ENCODE assay signal across 9 mouse cellular contexts in genomic region chrX:120290900-120291280, GRCm38 (mm10). TPM values are rescaled to one million over a fixed set of nuclear protein-coding genes. Genes with fewer than 3 reads are reported as not detected.
DNase-seq lines count a peak whose midpoint lies in the region; ATAC-seq and TF ChIP-seq lines count a peak whose summit lies in the region.
"Had no signal": no experiment of that assay in that cellular context is flagged by ENCODE, and none has a peak within 500 bp of the region (broad histone marks: within the 10 kb centered on the region; RNA-seq: fewer than 3 reads in every experiment).

No protein-coding gene starts in this region.

- no peak for TF ChIP-seq POLR2A in limb, embryonic 14.5 days (IDR thresholded peaks at IDR 0.05; ENCODE audit: borderline replicate concordance, extremely low read depth, insufficient read depth, insufficient read length)

- H3K9ac ChIP-seq in limb, embryonic 14.5 days (ENCODE audit: low read depth, low read length, severe bottlenecking): peak overlapping the region; percentile 41
- peak overlapping the region; percentile 62 for H3K9ac ChIP-seq in stomach, embryonic 16.5 days (ENCODE audit: low read length)

- DNase-seq in gastrocnemius, adult 2 months: no peak
- no peak for DNase-seq in gastrocnemius, postnatal 10 days
- DNase-seq in right cerebral cortex, postnatal 14 days: peak; percentile 12
- no peak for DNase-seq in right cerebral cortex, adult 2 months (ENCODE audit: low spot score in 2 of 2)
- no peak for DNase-seq in limb, embryonic 14.5 days (ENCODE audit: low spot score)
- DNase-seq in gastrocnemius, postnatal 25 days: no peak
- DNase-seq in urinary bladder, postnatal 10 days (ENCODE audit: low spot score): no peak

- H3K9me3 ChIP-seq in limb, embryonic 14.5 days (ENCODE audit: control insufficient read depth, low read length): no peaks in the 10 kb centered on the region
- H3K9me3 ChIP-seq in stomach, embryonic 16.5 days (replicated peaks; ENCODE audit: control insufficient read depth, low read length): no peaks in the 10 kb centered on the region

- intact Hi-C loops in gastrocnemius, adult 2 months (cut with DNase I): no loop called here

- no peaks in the 10 kb centered on the region for H3K36me3 ChIP-seq in limb, embryonic 14.5 days (ENCODE audit: control insufficient read depth, insufficient read depth, low read length)
- no peaks in the 10 kb centered on the region for H3K36me3 ChIP-seq in stomach, embryonic 16.5 days (ENCODE audit: control insufficient read depth, insufficient read depth, low read length)

- H3K4me2 ChIP-seq in limb, embryonic 14.5 days (replicated peaks; ENCODE audit: low read depth, low read length, severe bottlenecking): peak overlapping the region; percentile 59
- H3K4me2 ChIP-seq in stomach, embryonic 16.5 days (ENCODE audit: low read depth, low read length): peak overlapping the region; percentile 64

- TF ChIP-seq CTCF in gastrocnemius, adult 2 months (IDR thresholded peaks at IDR 0.05): no peak

- no peaks in the 10 kb centered on the region for H3K27me3 ChIP-seq in limb, embryonic 14.5 days (ENCODE audit: control insufficient read depth, insufficient read depth, low read length)
- no peaks in the 10 kb centered on the region for H3K27me3 ChIP-seq in stomach, embryonic 16.5 days (ENCODE audit: control insufficient read depth, insufficient read depth, low read length)

- ATAC-seq in limb, embryonic 14.5 days (ENCODE audit: low FRiP score, low read depth): no peak
- no peak for ATAC-seq in stomach, embryonic 16.5 days (ENCODE audit: insufficient read depth, low FRiP score)

- peak overlapping the region; percentile 73 for H3K4me3 ChIP-seq in gastrocnemius, adult 2 months
- H3K4me3 ChIP-seq in limb, embryonic 14.5 days (replicated peaks; ENCODE audit: low read length): peak overlapping the region; percentile 45
- peak overlapping the region; percentile 52 for H3K4me3 ChIP-seq in stomach, embryonic 16.5 days (replicated peaks; ENCODE audit: low read length)

- H3K4me1 ChIP-seq in limb, embryonic 14.5 days (ENCODE audit: control insufficient read depth, insufficient read depth, low read length): no peaks in the 10 kb centered on the region
- no peaks in the 10 kb centered on the region for H3K4me1 ChIP-seq in stomach, embryonic 16.5 days (ENCODE audit: control insufficient read depth, insufficient read depth, low read length)

- no peak overlapping the region for H3K27ac ChIP-seq in gastrocnemius, adult 2 months
- no peak overlapping the region for H3K27ac ChIP-seq in limb, embryonic 14.5 days (replicated peaks; ENCODE audit: low read depth, low read length)
- no peak overlapping the region for H3K27ac ChIP-seq in stomach, embryonic 16.5 days (ENCODE audit: low read length)

- WGBS in limb, embryonic 14.5 days: 15% methylated on average over 18 of the region's 18 CpGs
- 9% methylated on average over 18 of the region's 18 CpGs for WGBS in stomach, embryonic 16.5 days

RNA-seq across cellular contexts. Expression of gene Pcdh11x, which starts 0.8 kb away (rescaled TPM):
- total RNA-seq in gastrocnemius, adult 2 months (2021): under 1 TPM; 0.13 to 0.36 TPM
- total RNA-seq in gastrocnemius, postnatal 10 days (2021): under 1 TPM; 0.40 to 0.63 TPM
- polyA plus RNA-seq in limb, embryonic 14.5 days (2012; rRNA removed): 2.2 and 4.1 TPM in 2 replicates
- polyA plus RNA-seq in limb, embryonic 14.5 days (2014; fragmentation: Nextera tagmentation; extraction: Ambion mirVana): 9.2 and 9.5 TPM in 2 replicates
- 5.2 and 5.3 TPM in 2 replicates for polyA plus RNA-seq in stomach, embryonic 16.5 days (2015; fragmentation: Nextera tagmentation; extraction: Ambion mirVana)
- under 1 TPM; 0.08 to 0.38 TPM for total RNA-seq in gastrocnemius, postnatal 25 days (2021)
- total RNA-seq: common myeloid progenitor, adult 5-6 weeks had no signal

RNA-seq across cellular contexts. Expression of gene H2afb3, which starts 22.0 kb away (rescaled TPM):
- total RNA-seq in gastrocnemius, adult 2 months (2021): not detected
- not detected for total RNA-seq in gastrocnemius, postnatal 10 days (2021)
- polyA plus RNA-seq in limb, embryonic 14.5 days (2012; rRNA removed): not detected in 2 replicates
- not detected in 2 replicates for polyA plus RNA-seq in limb, embryonic 14.5 days (2014; fragmentation: Nextera tagmentation; extraction: Ambion mirVana)
- polyA plus RNA-seq in stomach, embryonic 16.5 days (2015; fragmentation: Nextera tagmentation; extraction: Ambion mirVana): not detected in 2 replicates
- total RNA-seq in gastrocnemius, postnatal 25 days (2021): not detected
- total RNA-seq: common myeloid progenitor, adult 5-6 weeks had no signal
